Mouse (Mus musculus) midbrain, embryonic 16.5 days (tissue): ENCODE measurements around the gene Olfr49. TPM values are rescaled to one million over a fixed set of nuclear protein-coding genes. Genes with fewer than 3 reads are reported as not detected.

Source experiments
- ATAC-seq: fragments of 200-750 bp; cut with Nextera tagmentation; 2 replicates; pipeline ENCODE4 v1.8.0; 2017; ENCODE audit warnings: moderate TSS enrichment
- H3K27ac ChIP-seq: fragments of 300-500 bp; sonication (generic); 2 replicates; pipeline ENCODE4 v1.5.1; 2014; ENCODE audit warnings: mild to moderate bottlenecking, low read length, mixed read lengths
- H3K27me3 ChIP-seq: fragments of 300-500 bp; sonication (generic); 2 replicates; pipeline ENCODE4 v1.6.1; 2014; ENCODE audit warnings: low read depth, low read length, mixed read lengths; ENCODE audit not compliant: control insufficient read depth, insufficient read depth
- H3K36me3 ChIP-seq: fragments of 300-500 bp; sonication (generic); 2 replicates; pipeline ENCODE4 v1.6.1; 2014; ENCODE audit warnings: mild to moderate bottlenecking, low read length, moderate library complexity, mixed read lengths; ENCODE audit not compliant: control insufficient read depth, insufficient read depth
- H3K4me1 ChIP-seq: fragments of 300-500 bp; sonication (generic); 2 replicates; pipeline ENCODE4 v1.6.1; 2014; ENCODE audit warnings: mild to moderate bottlenecking, low read length, mixed read lengths; ENCODE audit not compliant: control insufficient read depth, insufficient read depth
- H3K4me2 ChIP-seq: fragments of 300-500 bp; sonication (generic); 2 replicates; pipeline ENCODE4 v1.6.1; 2014; ENCODE audit warnings: mild to moderate bottlenecking, low read length, mixed read lengths
- H3K4me3 ChIP-seq: fragments of 300-500 bp; sonication (generic); 2 replicates; pipeline ENCODE4 v1.5.1; 2014; ENCODE audit warnings: low read depth, mild to moderate bottlenecking, low read length, moderate library complexity, mixed read lengths
- H3K9ac ChIP-seq: fragments of 300-500 bp; sonication (generic); 2 replicates; pipeline ENCODE4 v1.6.1; 2014; ENCODE audit warnings: low read depth, low read length, mixed read lengths
- H3K9me3 ChIP-seq: fragments of 300-500 bp; sonication (generic); replicated peaks from 2 replicates; pipeline ENCODE4 v1.6.1; 2014; ENCODE audit warnings: mild to moderate bottlenecking, low read length, mixed read lengths; ENCODE audit not compliant: control insufficient read depth, poor library complexity, severe bottlenecking
- WGBS: fragments of 180-500 bp; shearing (Covaris S2); extraction: QIAGEN DNeasy Blood & Tissue Kit; methylation state at CpG from one replicate; pipeline ENCODE4 v1.1.7; 2014; 5-methylcytosine and 5-hydroxymethylcytosine counted together
- polyA plus RNA-seq: library from polyadenylated mRNA; unstranded; fragments of >200 nt; fragmentation: Nextera tagmentation; extraction: Ambion mirVana; gene quantifications from 2 replicates; pipeline ENCODE4 v1.2.1, GENCODE M21; 2015

Olfr49 gene
- not detected in 2 replicates for polyA plus RNA-seq

GRCm38 (mm10) chr14:54284839-54285238 lies at the start of gene Olfr49:
Olfr49 (minus strand) TSS chr14:54284939.
- Histone ChIP-seq H3K9me3 (no peaks in the 10 kb centered on the region), H3K27ac (no peak within 1 kb of the TSS), H3K4me2 (no peak within 1 kb of the TSS), H3K4me1 (no peaks in the 10 kb centered on the region), H3K27me3 (no peaks in the 10 kb centered on the region), H3K4me3 (no peak within 1 kb of the TSS), H3K36me3 (no peaks in the 10 kb centered on the region), H3K9ac (no peak within 1 kb of the TSS)
- ATAC-seq: no peak
- 79% methylated on average over 1 of the region's 1 CpGs for WGBS

- no peak overlapping the region for H3K9ac ChIP-seq
- H3K9me3 ChIP-seq: no peaks in the 10 kb centered on the region
These were observed 48.9 kb upstream of the Olfr49 start for GRCm38 (mm10) chr14:54333452-54334189.

GRCm38 (mm10) chr14:54332176-54333074 lies 47.7 kb upstream of the Olfr49 start:
- H3K4me2 ChIP-seq: no peak overlapping the region
- H3K4me1 ChIP-seq: no peaks in the 10 kb centered on the region
- H3K4me3 ChIP-seq: no peak overlapping the region
- WGBS: 33% methylated on average over 5 of the region's 5 CpGs
- no peaks in the 10 kb centered on the region for H3K27me3 ChIP-seq
- no peaks in the 10 kb centered on the region for H3K36me3 ChIP-seq
- H3K27ac ChIP-seq: peak overlapping the region; percentile 41; the same call in 1 of the 2 replicates
- H3K9ac ChIP-seq: no peak overlapping the region
- H3K9me3 ChIP-seq: no peaks in the 10 kb centered on the region
- peak; percentile 39 for ATAC-seq

More at GRCm38 (mm10) chr14:54333452-54334189, 48.9 kb upstream of the Olfr49 start:
- H3K27me3 ChIP-seq: no peaks in the 10 kb centered on the region
- ATAC-seq: no peak
- H3K27ac ChIP-seq: no peak overlapping the region
- WGBS: 70% methylated on average over 8 of the region's 8 CpGs
- no peaks in the 10 kb centered on the region for H3K36me3 ChIP-seq
- H3K4me2 ChIP-seq: no peak overlapping the region
- no peak overlapping the region for H3K4me3 ChIP-seq
- no peaks in the 10 kb centered on the region for H3K4me1 ChIP-seq

GRCm38 (mm10) chr14:54331178-54331577 lies 46.4 kb upstream of the Olfr49 start:
- no peaks in the 10 kb centered on the region for H3K36me3 ChIP-seq
- 94% methylated on average over 1 of the region's 1 CpGs for WGBS
- H3K4me1 ChIP-seq: no peaks in the 10 kb centered on the region
- no peak overlapping the region for H3K4me3 ChIP-seq
- no peak overlapping the region for H3K27ac ChIP-seq
- H3K27me3 ChIP-seq: no peaks in the 10 kb centered on the region
- H3K9ac ChIP-seq: no peak overlapping the region
- H3K4me2 ChIP-seq: no peak overlapping the region
- H3K9me3 ChIP-seq: no peaks in the 10 kb centered on the region
- ATAC-seq: no peak

- WGBS: 54% methylated on average over 9 of the region's 9 CpGs
- Histone ChIP-seq H3K4me3 (no peak overlapping the region), H3K9me3 (no peaks in the 10 kb centered on the region), H3K36me3 (no peaks in the 10 kb centered on the region), H3K27ac (no peak overlapping the region), H3K4me2 (no peak overlapping the region), H3K4me1 (no peaks in the 10 kb centered on the region), H3K9ac (no peak overlapping the region), H3K27me3 (no peaks in the 10 kb centered on the region)
- ATAC-seq: no peak
These were observed 44.5 kb upstream of the Olfr49 start for GRCm38 (mm10) chr14:54329201-54329600.

GRCm38 (mm10) chr14:54328548-54328947 lies 43.8 kb upstream of the Olfr49 start:
- Histone ChIP-seq H3K4me2 (no peak overlapping the region), H3K27me3 (no peaks in the 10 kb centered on the region), H3K9ac (no peak overlapping the region), H3K27ac (no peak overlapping the region), H3K4me3 (no peak overlapping the region), H3K4me1 (no peaks in the 10 kb centered on the region), H3K36me3 (no peaks in the 10 kb centered on the region), H3K9me3 (no peaks in the 10 kb centered on the region)
- 79% methylated on average over 2 of the region's 2 CpGs for WGBS
- ATAC-seq: no peak

GRCm38 (mm10) chr14:54324486-54324885 lies 39.7 kb upstream of the Olfr49 start:
- Histone ChIP-seq H3K27ac (no peak overlapping the region), H3K4me3 (no peak overlapping the region)
- 83% methylated on average over 5 of the region's 5 CpGs for whole genome bisulfite sequencing

GRCm38 (mm10) chr14:54321556-54322376 lies 37.0 kb upstream of the Olfr49 start:
- H3K9me3 ChIP-seq: no peaks in the 10 kb centered on the region
- no peak overlapping the region for H3K4me3 ChIP-seq
- no peak overlapping the region for H3K4me2 ChIP-seq
- H3K27ac ChIP-seq: no peak overlapping the region
- no peak for ATAC-seq
- 65% methylated on average over 18 of the region's 18 CpGs for WGBS
- no peaks in the 10 kb centered on the region for H3K36me3 ChIP-seq
- H3K9ac ChIP-seq: no peak overlapping the region
- H3K4me1 ChIP-seq: no peaks in the 10 kb centered on the region
- no peaks in the 10 kb centered on the region for H3K27me3 ChIP-seq

More at GRCm38 (mm10) chr14:54324486-54324885, 39.7 kb upstream of the Olfr49 start:
- H3K4me1 ChIP-seq: no peaks in the 10 kb centered on the region
- H3K9me3 ChIP-seq: no peaks in the 10 kb centered on the region
- ATAC-seq: no peak
- H3K36me3 ChIP-seq: no peaks in the 10 kb centered on the region
- H3K9ac ChIP-seq: no peak overlapping the region
- H3K4me2 ChIP-seq: no peak overlapping the region
- no peaks in the 10 kb centered on the region for H3K27me3 ChIP-seq
